Mouse (Mus musculus): Measurements from ENCODE around the gene Dhdh.

DNA sequence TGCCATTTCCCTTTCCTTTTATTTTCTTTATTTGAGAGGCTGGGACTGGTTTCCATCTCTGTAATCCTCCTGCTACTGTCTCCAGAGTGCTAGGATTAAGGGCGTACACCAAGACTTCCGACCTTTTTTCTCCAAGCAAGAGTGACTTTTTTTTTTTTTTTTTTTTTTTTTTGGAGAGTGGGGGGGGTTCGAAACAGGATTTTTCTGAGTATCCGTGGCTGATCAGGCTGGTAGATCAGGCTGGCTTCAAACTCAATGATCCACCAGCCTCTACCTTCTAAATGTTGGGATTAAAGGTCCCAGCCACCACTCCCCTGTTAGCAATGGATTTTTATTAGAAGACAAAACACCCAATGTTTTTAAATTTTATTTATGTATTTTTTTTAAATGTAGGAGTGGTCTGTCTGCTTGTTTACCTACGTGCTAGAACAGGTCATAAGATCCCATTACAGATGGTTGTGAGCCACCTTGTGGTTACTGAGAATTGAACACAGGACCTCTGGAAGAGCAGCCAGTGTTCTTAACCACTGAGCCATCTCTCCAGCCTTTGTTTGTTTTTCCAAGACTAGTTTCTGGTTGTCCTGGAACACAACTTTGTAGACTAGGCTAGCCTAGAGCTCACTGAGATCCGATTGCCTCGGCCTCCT lies 38.0 kb upstream of the Dhdh start:
- TF ChIP-seq CTCF (IDR thresholded peaks at IDR 0.05; ENCODE audit: low read depth, low read length) (no peak), GATA1 (IDR thresholded peaks at IDR 0.05; ENCODE audit: borderline replicate concordance, low read length) (no peak), POLR2AphosphoS5 (IDR thresholded peaks at IDR 0.05; ENCODE audit: insufficient replicate concordance, low read depth, low read length) (no peak)
